Mouse (Mus musculus) embryonic facial prominence, embryonic 11.5 days (tissue): ENCODE results near the gene Robo1. TPM values are rescaled to one million over a fixed set of nuclear protein-coding genes. Genes with fewer than 3 reads are reported as not detected.

Source experiments
- ATAC-seq: fragments of 200-750 bp; cut with Nextera tagmentation; replicated peaks from 2 replicates; pipeline ENCODE4 v1.8.0; 2017; ENCODE audit warnings: low read depth; ENCODE audit not compliant: insufficient number of reproducible peaks, low FRiP score, low TSS enrichment
- DNase-seq: peaks from one replicate; pipeline ENCODE4 v3.0.0-alpha.2; 2015; ENCODE audit warnings: low spot score
- H3K27ac ChIP-seq: fragments of 300-500 bp; sonication (generic); replicated peaks from 2 replicates; pipeline ENCODE4 v1.5.1; 2014; ENCODE audit warnings: mild to moderate bottlenecking, low read depth, low read length, control low read depth
- H3K27me3 ChIP-seq: fragments of 300-500 bp; sonication (generic); 2 replicates; pipeline ENCODE4 v1.6.1; 2014; ENCODE audit warnings: mild to moderate bottlenecking, low read length, moderate library complexity, mixed read lengths; ENCODE audit not compliant: control insufficient read depth, insufficient read depth
- H3K36me3 ChIP-seq: fragments of 300-500 bp; sonication (generic); replicated peaks from 2 replicates; pipeline ENCODE4 v1.6.1; 2014; ENCODE audit warnings: low read depth, mild to moderate bottlenecking, low read length, moderate library complexity, mixed read lengths; ENCODE audit not compliant: control insufficient read depth, insufficient read depth
- H3K4me1 ChIP-seq: fragments of 300-500 bp; sonication (generic); 2 replicates; pipeline ENCODE4 v1.6.1; 2014; ENCODE audit warnings: low read length, mixed read lengths; ENCODE audit not compliant: control insufficient read depth, insufficient read depth
- H3K4me2 ChIP-seq: fragments of 300-500 bp; sonication (generic); 2 replicates; pipeline ENCODE4 v1.6.1; 2014; ENCODE audit warnings: low read depth, mild to moderate bottlenecking, control low read depth, low read length, moderate library complexity
- H3K4me3 ChIP-seq: fragments of 300-500 bp; sonication (generic); 2 replicates; pipeline ENCODE4 v1.5.1; 2014; ENCODE audit warnings: low read depth, low read length, control low read depth
- H3K9ac ChIP-seq: fragments of 300-500 bp; sonication (generic); replicated peaks from 2 replicates; pipeline ENCODE4 v1.6.1; 2014; ENCODE audit warnings: mild to moderate bottlenecking, control low read depth, low read length
- H3K9me3 ChIP-seq: fragments of 300-500 bp; sonication (generic); replicated peaks from 2 replicates; pipeline ENCODE4 v1.6.1; 2016; ENCODE audit warnings: mild to moderate bottlenecking, low read length, inconsistent platforms, mixed read lengths; ENCODE audit not compliant: control insufficient read depth
- WGBS: fragments of 180-500 bp; shearing (Covaris S2); extraction: QIAGEN DNeasy Blood & Tissue Kit; methylation state at CpG from one replicate; pipeline ENCODE4 v1.1.7; 2014; 5-methylcytosine and 5-hydroxymethylcytosine counted together
- polyA plus RNA-seq: library from polyadenylated mRNA; unstranded; fragments of >200 nt; fragmentation: Nextera tagmentation; extraction: Ambion mirVana; gene quantifications from 2 replicates; pipeline ENCODE4 v1.2.1, GENCODE M21; 2014

Gene Robo1
- polyA plus RNA-seq, 1 experiment from 2014 or later = 50.0 TPM

DNA sequence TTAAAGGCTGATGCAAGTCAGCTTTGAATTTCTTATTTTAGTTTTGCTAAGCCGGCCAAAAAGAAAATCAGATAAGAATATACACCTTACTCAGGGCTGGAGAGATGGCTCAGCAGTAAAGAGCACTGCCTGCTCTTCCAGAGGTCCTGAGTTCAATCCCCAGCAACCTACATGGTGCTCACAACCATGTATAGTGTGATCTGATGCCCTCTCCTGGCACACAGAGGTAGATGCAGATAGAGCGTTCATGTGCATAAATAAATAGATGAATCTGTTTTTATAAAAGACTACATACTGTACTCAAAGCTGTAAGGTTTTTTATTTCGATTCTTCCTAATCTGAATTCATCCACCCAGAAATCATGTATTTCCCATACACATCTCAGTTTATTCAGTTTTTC lies 655.7 kb downstream of the Robo1 start:
- peaks cover 3% of the 10 kb centered on the region for H3K36me3 ChIP-seq
- H3K4me3 ChIP-seq = no peak overlapping the region
- ATAC-seq (no peak), DNase-seq (no peak)
- no peak overlapping the region for H3K9ac ChIP-seq
- H3K27ac ChIP-seq = no peak overlapping the region
- no peaks in the 10 kb centered on the region for H3K27me3 ChIP-seq
- WGBS = 92% methylated on average over 3 of the region's 3 CpGs
- H3K4me2 ChIP-seq = no peak overlapping the region
- no peaks in the 10 kb centered on the region for H3K4me1 ChIP-seq
- H3K9me3 ChIP-seq = no peaks in the 10 kb centered on the region

DNA sequence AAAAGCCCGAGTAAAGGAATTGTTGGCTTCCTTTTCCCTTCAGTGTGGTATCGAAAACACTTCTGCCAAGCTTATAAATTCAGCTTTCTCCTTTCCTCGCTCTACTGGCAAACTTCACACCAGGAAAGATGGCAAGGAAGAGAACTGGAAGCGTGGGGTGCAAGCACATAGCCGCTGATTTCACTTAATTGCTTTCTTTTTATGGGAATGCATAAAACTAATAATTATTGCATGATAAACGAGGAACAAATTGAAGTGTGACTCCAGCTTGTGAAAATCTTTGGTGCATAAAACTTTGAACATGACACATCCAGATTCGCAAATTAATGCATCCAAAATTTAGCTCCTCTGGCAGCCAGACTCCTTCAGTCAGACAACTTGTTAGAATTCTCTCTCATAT lies 659.4 kb downstream of the Robo1 start:
- no peak overlapping the region for H3K4me3 ChIP-seq
- no peak overlapping the region for H3K9ac ChIP-seq
- H3K4me1 ChIP-seq = no peaks in the 10 kb centered on the region
- H3K27ac ChIP-seq = no peak overlapping the region
- H3K4me2 ChIP-seq = no peak overlapping the region
- 86% methylated on average over 7 of the region's 7 CpGs for WGBS
- no peaks in the 10 kb centered on the region for H3K27me3 ChIP-seq
- H3K9me3 ChIP-seq = no peaks in the 10 kb centered on the region
- H3K36me3 ChIP-seq = peaks cover 3% of the 10 kb centered on the region
- DNase-seq = no peak
- no peak for ATAC-seq

DNA sequence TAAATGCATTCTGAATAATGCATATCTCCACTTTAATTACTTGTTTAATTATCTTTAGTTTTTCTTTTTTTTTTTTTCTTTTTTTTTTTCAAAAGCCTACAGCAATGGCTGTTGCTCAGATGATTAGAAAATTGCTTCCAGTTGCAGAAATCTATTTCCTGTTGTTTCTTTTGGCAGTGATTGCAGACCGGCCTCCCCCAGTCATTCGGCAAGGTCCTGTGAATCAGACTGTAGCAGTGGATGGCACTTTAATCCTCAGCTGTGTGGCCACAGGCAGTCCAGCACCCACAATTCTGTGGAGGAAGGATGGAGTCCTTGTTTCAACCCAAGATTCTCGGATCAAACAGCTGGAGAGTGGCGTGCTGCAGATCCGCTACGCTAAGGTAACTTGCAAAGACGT lies 661.9 kb downstream of the Robo1 start:
- no peaks in the 10 kb centered on the region for H3K4me1 ChIP-seq
- ATAC-seq (no peak), DNase-seq (peak; percentile 64)
- no peaks in the 10 kb centered on the region for H3K27me3 ChIP-seq
- no peak overlapping the region for H3K9ac ChIP-seq
- no peaks in the 10 kb centered on the region; the same call in none of the 2 replicates for H3K36me3 ChIP-seq
- H3K4me2 ChIP-seq = no peak overlapping the region
- 65% methylated on average over 7 of the region's 7 CpGs for WGBS
- no peaks in the 10 kb centered on the region for H3K9me3 ChIP-seq
- no peak overlapping the region for H3K27ac ChIP-seq
- H3K4me3 ChIP-seq = no peak overlapping the region

DNA sequence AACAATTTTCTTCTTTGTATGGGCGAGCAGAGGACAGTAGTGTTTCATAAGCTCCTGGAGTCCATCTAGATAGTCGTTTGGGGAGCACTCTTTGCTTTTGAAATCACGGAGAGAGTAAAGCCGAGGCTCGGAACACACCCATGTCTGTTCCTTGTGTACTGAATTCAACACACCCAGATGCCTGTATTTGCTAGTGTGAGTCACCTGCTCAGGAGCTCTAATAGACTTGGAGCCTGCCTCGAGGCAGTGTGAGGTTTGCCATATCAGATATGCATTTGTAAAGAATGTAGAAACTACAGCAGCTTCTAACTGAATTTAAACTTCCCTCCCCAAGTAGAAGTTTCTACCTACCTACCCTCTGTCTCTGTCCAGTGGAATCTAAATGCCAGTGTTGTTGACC lies 665.6 kb downstream of the Robo1 start:
- ATAC-seq (no peak), DNase-seq (no peak)
- Histone ChIP-seq H3K36me3 (no peaks in the 10 kb centered on the region; the same call in none of the 2 replicates), H3K9me3 (no peaks in the 10 kb centered on the region), H3K4me2 (no peak overlapping the region), H3K4me3 (no peak overlapping the region), H3K27ac (no peak overlapping the region), H3K9ac (no peak overlapping the region), H3K4me1 (no peaks in the 10 kb centered on the region), H3K27me3 (no peaks in the 10 kb centered on the region)
- WGBS = 89% methylated on average over 6 of the region's 6 CpGs

- WGBS = 96% methylated on average over 4 of the region's 4 CpGs
- no peak for ATAC-seq
- no peak overlapping the region for H3K4me3 ChIP-seq
Measured at GRCm38 (mm10) chr16:72974681-72975080, 666.6 kb downstream of the Robo1 start.

DNA sequence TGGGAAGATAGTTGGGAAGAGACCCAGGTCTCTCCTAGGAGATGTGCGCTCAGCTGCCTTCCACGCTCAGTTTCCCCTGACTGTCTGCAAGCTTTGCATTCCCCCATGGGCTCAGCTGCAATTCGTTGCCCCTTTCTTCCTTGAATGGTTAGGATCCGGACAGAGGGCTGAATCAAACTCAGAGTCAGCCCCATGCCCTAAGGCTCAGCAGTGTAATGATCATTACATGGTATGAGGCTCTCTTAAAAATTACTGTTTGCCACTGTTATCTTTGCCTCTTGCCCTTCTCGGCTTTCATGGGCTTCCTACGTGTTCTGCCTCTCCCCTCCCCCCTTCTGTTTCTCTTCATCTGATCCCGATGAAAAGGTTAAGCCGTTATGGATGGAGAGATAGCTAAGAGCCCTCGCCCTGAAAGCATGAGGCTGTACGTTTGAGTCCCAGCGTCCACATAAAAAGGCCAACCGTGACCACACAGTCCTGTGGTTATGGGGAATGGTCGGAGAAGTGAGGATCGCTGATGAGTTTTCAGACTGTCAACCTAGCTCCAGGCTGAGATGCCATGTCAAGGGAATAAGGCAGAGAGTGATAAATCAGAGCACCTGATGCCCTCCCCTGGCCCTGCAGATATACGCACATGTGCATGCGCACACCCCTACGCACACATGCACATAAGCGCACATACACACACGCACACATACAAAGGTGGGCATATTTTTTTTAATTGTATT lies 668.9 kb downstream of the Robo1 start:
- no peak overlapping the region for H3K9ac ChIP-seq

More at GRCm38 (mm10) chr16:72974681-72975080, 666.6 kb downstream of the Robo1 start:
- Histone ChIP-seq H3K9me3 (no peaks in the 10 kb centered on the region), H3K27ac (no peak overlapping the region), H3K4me2 (no peak overlapping the region), H3K36me3 (no peaks in the 10 kb centered on the region; the same call in none of the 2 replicates), H3K4me1 (no peaks in the 10 kb centered on the region), H3K9ac (no peak overlapping the region), H3K27me3 (no peaks in the 10 kb centered on the region)
- no peak for DNase-seq

GRCm38 (mm10) chr16:72979407-72980219 lies 671.5 kb downstream of the Robo1 start:
- peak; percentile 39; the same call in 1 of the 2 replicates for ATAC-seq
- Histone ChIP-seq H3K9me3 (no peaks in the 10 kb centered on the region), H3K4me2 (no peak overlapping the region), H3K9ac (no peak overlapping the region), H3K4me1 (no peaks in the 10 kb centered on the region), H3K27ac (no peak overlapping the region), H3K4me3 (no peak overlapping the region), H3K36me3 (no peaks in the 10 kb centered on the region), H3K27me3 (no peaks in the 10 kb centered on the region)
- 33% methylated on average over 8 of the region's 8 CpGs for WGBS
- peak; percentile 90 for DNase-seq

More for the DNA sequence above, 668.9 kb downstream of the Robo1 start:
- no peak for DNase-seq
- 51% methylated on average over 19 of the region's 19 CpGs for WGBS
- 0 out of 2 replicates have a peak, but pooled peaks have one; percentile 12 for ATAC-seq
- Histone ChIP-seq H3K36me3 (no peaks in the 10 kb centered on the region; the same call in 1 of the 2 replicates), H3K9me3 (no peaks in the 10 kb centered on the region), H3K4me3 (no peak overlapping the region), H3K27ac (no peak overlapping the region), H3K27me3 (no peaks in the 10 kb centered on the region), H3K4me1 (no peaks in the 10 kb centered on the region), H3K4me2 (no peak overlapping the region)
